Mouse (Mus musculus): ENCODE results near the gene Flvcr2. TPM values are rescaled to one million over a fixed set of nuclear protein-coding genes. Genes with fewer than 3 reads are reported as not detected.

Gene Flvcr2
- total and polyA plus RNA-seq, 3 experiments, result 0.07 TPM; not detected in 2

- Histone ChIP-seq H3K9me3 (replicated peaks; ENCODE audit: insufficient read depth, low read length) (no peaks in the 10 kb centered on the region), H3K27ac (ENCODE audit: control insufficient read depth, low read depth, low read length) (no peak overlapping the region), H3K4me3 (ENCODE audit: control insufficient read depth in 1 of 2, insufficient read depth in 1 of 2, low read depth in 2 of 2, low read length in 2 of 2) (no peak overlapping the region), H3K9ac (ENCODE audit: control insufficient read depth, low read depth, low read length, poor library complexity, severe bottlenecking) (no peak overlapping the region), H3K4me1 (ENCODE audit: control insufficient read depth in 1 of 2, insufficient read depth in 2 of 2, low read length in 2 of 2) (no peaks in the 10 kb centered on the region), H3K36me3 (ENCODE audit: control insufficient read depth in 1 of 2, insufficient read depth in 2 of 2, low read length in 2 of 2) (no peaks in the 10 kb centered on the region), H3K27me3 (ENCODE audit: control insufficient read depth in 1 of 2, insufficient read depth in 2 of 2, low read length in 2 of 2) (peaks cover 0 to 3% of the 10 kb centered on the region in 2 experiments; a peak in 3 of 4 replicates), H3K79me2 (ENCODE audit: control insufficient read depth, insufficient read depth, low read length, poor library complexity) (no peaks in the 10 kb centered on the region)
- no peak for TF ChIP-seq SMC3 (IDR thresholded peaks at IDR 0.05; ENCODE audit: low read depth, low read length)
- no peak for DNase-seq (ENCODE audit: low read depth, low spot score)
Measured at GRCm38 (mm10) chr12:85746696-85747219, 419 bp downstream of the Flvcr2 start.

DNA sequence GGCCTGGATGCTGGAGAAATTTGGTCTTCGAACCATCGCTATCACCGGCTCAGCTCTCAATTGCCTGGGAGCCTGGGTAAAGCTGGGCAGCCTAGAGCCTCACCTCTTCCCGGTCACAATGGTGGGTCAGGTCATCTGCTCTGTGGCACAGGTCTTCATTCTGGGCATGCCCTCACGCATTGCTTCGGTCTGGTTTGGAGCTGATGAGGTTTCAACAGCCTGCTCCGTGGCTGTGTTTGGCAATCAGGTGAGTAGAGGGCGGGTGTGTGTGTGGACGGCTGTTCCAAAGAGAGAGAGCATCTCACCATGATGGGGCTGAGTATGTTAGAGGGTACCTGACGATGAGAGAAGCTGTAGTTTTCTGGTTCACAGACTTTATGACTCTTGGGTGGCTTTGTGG lies 1.0 kb downstream of the Flvcr2 start:
- no peaks in the 10 kb centered on the region for H3K36me3 ChIP-seq (ENCODE audit: control insufficient read depth in 1 of 2, insufficient read depth in 2 of 2, low read length in 2 of 2)
- H3K4me3 ChIP-seq (ENCODE audit: control insufficient read depth in 1 of 2, insufficient read depth in 1 of 2, low read depth in 2 of 2, low read length in 2 of 2), result no peak overlapping the region

GRCm38 (mm10) chr12:85749861-85750260 lies 3.5 kb downstream of the Flvcr2 start:
- Histone ChIP-seq H3K79me2 (ENCODE audit: control insufficient read depth, insufficient read depth, low read length, poor library complexity) (no peaks in the 10 kb centered on the region), H3K9me3 (replicated peaks; ENCODE audit: insufficient read depth, low read length) (no peaks in the 10 kb centered on the region), H3K4me3 (ENCODE audit: control insufficient read depth in 1 of 2, insufficient read depth in 1 of 2, low read depth in 2 of 2, low read length in 2 of 2) (no peak overlapping the region), H3K4me1 (ENCODE audit: control insufficient read depth in 1 of 2, insufficient read depth in 2 of 2, low read length in 2 of 2) (no peaks in the 10 kb centered on the region), H3K27ac (ENCODE audit: control insufficient read depth, low read depth, low read length) (no peak overlapping the region), H3K36me3 (ENCODE audit: control insufficient read depth in 1 of 2, insufficient read depth in 2 of 2, low read length in 2 of 2) (no peaks in the 10 kb centered on the region), H3K27me3 (ENCODE audit: control insufficient read depth in 1 of 2, insufficient read depth in 2 of 2, low read length in 2 of 2) (peaks cover 0 to 1% of the 10 kb centered on the region in 2 experiments; a peak in 3 of 4 replicates), H3K9ac (ENCODE audit: control insufficient read depth, low read depth, low read length, poor library complexity, severe bottlenecking) (no peak overlapping the region)
- no peak for DNase-seq (ENCODE audit: low read depth, low spot score)
- no peak for TF ChIP-seq CHD2 (IDR thresholded peaks at IDR 0.05; ENCODE audit: low read length)
- TF ChIP-seq EP300 (IDR thresholded peaks at IDR 0.05; ENCODE audit: low read depth in 1 of 2, low read length in 2 of 2), result no peak
- no peak for TF ChIP-seq ETS1 (IDR thresholded peaks at IDR 0.05; ENCODE audit: low read depth, low read length)
- no peak for TF ChIP-seq POLR2AphosphoS5 (IDR thresholded peaks at IDR 0.05; ENCODE audit: borderline replicate concordance, low read depth, low read length)
- no peak for TF ChIP-seq USF2 (IDR thresholded peaks at IDR 0.05; ENCODE audit: borderline replicate concordance in 1 of 2, insufficient read depth in 1 of 2, low read depth in 1 of 2, low read length in 2 of 2)
- TF ChIP-seq KAT2A (conservative IDR thresholded peaks at IDR 0.05; ENCODE audit: low read depth, low read length), result no peak

More for the DNA sequence above, 1.0 kb downstream of the Flvcr2 start:
- Histone ChIP-seq H3K79me2 (ENCODE audit: control insufficient read depth, insufficient read depth, low read length, poor library complexity) (no peaks in the 10 kb centered on the region), H3K4me1 (ENCODE audit: control insufficient read depth in 1 of 2, insufficient read depth in 2 of 2, low read length in 2 of 2) (no peaks in the 10 kb centered on the region), H3K27ac (ENCODE audit: control insufficient read depth, low read depth, low read length) (no peak overlapping the region), H3K9ac (ENCODE audit: control insufficient read depth, low read depth, low read length, poor library complexity, severe bottlenecking) (no peak overlapping the region), H3K27me3 (ENCODE audit: control insufficient read depth in 1 of 2, insufficient read depth in 2 of 2, low read length in 2 of 2) (peaks cover 0 to 3% of the 10 kb centered on the region in 2 experiments; a peak in 3 of 4 replicates), H3K9me3 (replicated peaks; ENCODE audit: insufficient read depth, low read length) (no peaks in the 10 kb centered on the region)
- DNase-seq (ENCODE audit: low read depth, low spot score), result no peak
- no peak for TF ChIP-seq CTCF (IDR thresholded peaks at IDR 0.05 in 2 of 3, conservative IDR thresholded peaks at IDR 0.05 in 1 of 3; ENCODE audit: control insufficient read depth in 1 of 3, insufficient read depth in 1 of 3, low read depth in 2 of 3, low read length in 3 of 3, poor library complexity in 1 of 3, severe bottlenecking in 1 of 3)
- TF ChIP-seq MXI1 (IDR thresholded peaks at IDR 0.05; ENCODE audit: low read depth, low read length), result no peak
- no peak for TF ChIP-seq E2F4 (IDR thresholded peaks at IDR 0.05; ENCODE audit: borderline replicate concordance, low read depth, low read length)
- TF ChIP-seq MYC (IDR thresholded peaks at IDR 0.05; ENCODE audit: low read depth, low read length), result no peak
- TF ChIP-seq RAD21 (IDR thresholded peaks at IDR 0.05; ENCODE audit: low read depth, low read length), result no peak
- no peak for TF ChIP-seq MYB (IDR thresholded peaks at IDR 0.05; ENCODE audit: low read depth, low read length)
- no peak for TF ChIP-seq NRF1 (IDR thresholded peaks at IDR 0.05; ENCODE audit: insufficient read depth, low read depth, low read length, poor library complexity, severe bottlenecking)
- no peak for TF ChIP-seq CHD1 (IDR thresholded peaks at IDR 0.05; ENCODE audit: low read depth, low read length)
- no peak for TF ChIP-seq SIN3A (IDR thresholded peaks at IDR 0.05; ENCODE audit: low read length)
- no peak for TF ChIP-seq TCF12 (IDR thresholded peaks at IDR 0.05; ENCODE audit: low read depth, low read length)
- TF ChIP-seq ZC3H11A (IDR thresholded peaks at IDR 0.05; ENCODE audit: low read depth, low read length), result no peak
- no peak for TF ChIP-seq UBTF (IDR thresholded peaks at IDR 0.05; ENCODE audit: borderline replicate concordance, insufficient read depth, low read depth, low read length)
- TF ChIP-seq EP300 (IDR thresholded peaks at IDR 0.05; ENCODE audit: low read depth in 1 of 2, low read length in 2 of 2), result no peak
- no peak for TF ChIP-seq KAT2A (conservative IDR thresholded peaks at IDR 0.05; ENCODE audit: low read depth, low read length)
- TF ChIP-seq USF2 (IDR thresholded peaks at IDR 0.05; ENCODE audit: borderline replicate concordance in 1 of 2, insufficient read depth in 1 of 2, low read depth in 1 of 2, low read length in 2 of 2), result no peak
- no peak for TF ChIP-seq TBP (IDR thresholded peaks at IDR 0.05; ENCODE audit: low read depth, low read length)
- TF ChIP-seq ETS1 (IDR thresholded peaks at IDR 0.05; ENCODE audit: low read depth, low read length), result no peak
- TF ChIP-seq NELFE (IDR thresholded peaks at IDR 0.05; ENCODE audit: low read depth, low read length), result no peak

Data from MEL (cell line).